Comparison of ENCODE assay signal across 10 mouse cellular contexts in the genomic region with DNA sequence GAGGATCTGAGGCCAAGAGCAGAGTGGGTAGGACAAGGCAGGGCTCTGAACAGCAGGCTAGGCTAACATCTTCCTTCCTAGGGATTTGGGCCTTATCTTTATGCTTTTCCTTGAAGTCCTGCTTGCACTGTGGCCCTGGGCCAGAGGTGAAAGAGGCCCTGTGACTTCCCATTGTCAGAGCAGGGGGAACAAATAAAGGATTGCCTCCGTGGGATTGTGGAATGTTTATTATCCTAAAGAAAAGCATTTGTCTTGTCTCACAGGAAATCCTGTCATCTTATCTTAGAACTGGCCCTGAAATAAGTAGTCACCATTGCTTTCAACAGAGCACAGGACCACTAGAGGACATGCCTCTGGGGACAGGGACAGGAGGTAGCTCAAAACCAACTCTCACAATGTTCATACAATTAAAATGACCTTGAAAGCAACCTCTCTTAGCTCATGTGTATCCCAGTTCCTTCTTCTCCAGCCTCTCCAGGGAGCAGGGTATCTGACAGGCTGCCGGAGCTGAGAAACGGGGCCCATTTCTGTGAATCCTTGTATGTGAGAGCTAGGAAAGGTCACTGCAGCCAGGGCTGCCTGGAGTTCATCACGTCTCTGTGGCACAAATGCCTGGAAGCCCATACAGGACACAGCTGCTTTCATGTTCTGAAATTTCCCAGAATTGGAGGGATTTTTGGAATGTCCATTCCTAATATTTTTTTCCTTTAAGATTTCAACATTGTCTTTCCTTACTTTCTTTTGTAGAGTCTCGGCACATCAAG. TPM values are rescaled to one million over a fixed set of nuclear protein-coding genes. Genes with fewer than 3 reads are reported as not detected.
DNase-seq lines count a peak whose midpoint lies in the region; ATAC-seq lines count a peak whose summit lies in the region.
"Had no signal": no experiment of that assay in that cellular context is flagged by ENCODE, and none has a peak within 500 bp of the region (broad histone marks: within the 10 kb centered on the region; RNA-seq: fewer than 3 reads in every experiment).

No protein-coding gene starts in this region.

- H3K4me1 ChIP-seq in liver, embryonic 16.5 days (ENCODE audit: control insufficient read depth, low read depth, low read length): peaks cover 2% of the 10 kb centered on the region; the same call in 1 of the 2 replicates
- peaks cover 9% of the 10 kb centered on the region; the same call in 1 of the 2 replicates for H3K4me1 ChIP-seq in forebrain, embryonic 12.5 days
- H3K4me1 ChIP-seq in hindbrain, embryonic 13.5 days (replicated peaks): peaks cover 7% of the 10 kb centered on the region
- H3K4me1 ChIP-seq: hindbrain, embryonic 15.5 days had no signal

- H3K4me3 ChIP-seq in liver, embryonic 16.5 days (ENCODE audit: low read depth, low read length): no peak overlapping the region
- H3K4me3 ChIP-seq in forebrain, embryonic 12.5 days (replicated peaks): no peak overlapping the region
- H3K4me3 ChIP-seq in hindbrain, embryonic 13.5 days: no peak overlapping the region
- H3K4me3 ChIP-seq: hindbrain, embryonic 15.5 days had no signal

- DNase-seq in adrenal gland, postnatal 10 days: peak; percentile 46
- peak; percentile 30 for DNase-seq in embryo, embryonic 11 days
- DNase-seq in kidney, adult 11 months: peak; percentile 75
- no peak for DNase-seq in left cerebral cortex, postnatal 14 days (ENCODE audit: low spot score in 2 of 2)
- DNase-seq in layer of hippocampus, postnatal 14 days (ENCODE audit: low spot score in 2 of 2): no peak
- DNase-seq: cerebellum, adult 11 months had no signal

- peak; percentile 50; the same call in 1 of the 2 replicates for ATAC-seq in liver, embryonic 16.5 days (ENCODE audit: low read depth)
- ATAC-seq in forebrain, embryonic 12.5 days (ENCODE audit: low FRiP score): no peak
- ATAC-seq in hindbrain, embryonic 13.5 days (ENCODE audit: low FRiP score): no peak

- WGBS in liver, embryonic 16.5 days (ENCODE audit: insufficient replicate concordance): 46% methylated on average over 5 of the region's 5 CpGs
- 52% methylated on average over 5 of the region's 5 CpGs for WGBS in forebrain, embryonic 12.5 days
- WGBS in hindbrain, embryonic 13.5 days: 24% methylated on average over 5 of the region's 5 CpGs

- no peak overlapping the region for H3K27ac ChIP-seq in liver, embryonic 16.5 days (ENCODE audit: low read length)
- no peak overlapping the region for H3K27ac ChIP-seq in forebrain, embryonic 12.5 days
- no peak overlapping the region for H3K27ac ChIP-seq in hindbrain, embryonic 13.5 days
- H3K27ac ChIP-seq: hindbrain, embryonic 15.5 days had no signal

- H3K9me3 ChIP-seq in liver, embryonic 16.5 days (replicated peaks; ENCODE audit: control insufficient read depth, low read length): no peaks in the 10 kb centered on the region
- H3K9me3 ChIP-seq in forebrain, embryonic 12.5 days: no peaks in the 10 kb centered on the region
- no peaks in the 10 kb centered on the region for H3K9me3 ChIP-seq in hindbrain, embryonic 13.5 days
- H3K9me3 ChIP-seq: hindbrain, embryonic 15.5 days had no signal

- no peak overlapping the region for H3K9ac ChIP-seq in liver, embryonic 16.5 days (ENCODE audit: low read depth, low read length)
- no peak overlapping the region for H3K9ac ChIP-seq in forebrain, embryonic 12.5 days
- no peak overlapping the region for H3K9ac ChIP-seq in hindbrain, embryonic 13.5 days
- H3K9ac ChIP-seq: hindbrain, embryonic 15.5 days had no signal

- intact Hi-C loops in left cerebral cortex, postnatal 14 days (cut with DNase I): no loop called here

- H3K4me2 ChIP-seq in liver, embryonic 16.5 days (ENCODE audit: low read depth, low read length): no peak overlapping the region
- no peak overlapping the region for H3K4me2 ChIP-seq in forebrain, embryonic 12.5 days
- no peak overlapping the region for H3K4me2 ChIP-seq in hindbrain, embryonic 13.5 days
- H3K4me2 ChIP-seq: hindbrain, embryonic 15.5 days had no signal

- no peaks in the 10 kb centered on the region for H3K36me3 ChIP-seq in liver, embryonic 16.5 days (ENCODE audit: control insufficient read depth, insufficient read depth)
- no peaks in the 10 kb centered on the region for H3K36me3 ChIP-seq in forebrain, embryonic 12.5 days (replicated peaks)
- no peaks in the 10 kb centered on the region for H3K36me3 ChIP-seq in hindbrain, embryonic 13.5 days
- H3K36me3 ChIP-seq: hindbrain, embryonic 15.5 days had no signal

- no peaks in the 10 kb centered on the region for H3K27me3 ChIP-seq in liver, embryonic 16.5 days (ENCODE audit: control insufficient read depth, insufficient read depth, low read depth, low read length)
- H3K27me3 ChIP-seq in forebrain, embryonic 12.5 days: no peaks in the 10 kb centered on the region
- no peaks in the 10 kb centered on the region for H3K27me3 ChIP-seq in hindbrain, embryonic 13.5 days
- H3K27me3 ChIP-seq: hindbrain, embryonic 15.5 days had no signal

RNA-seq across cellular contexts. Expression of a gene that starts 19.5 kb away (rescaled TPM):
- 100 to 1,000 TPM; 111 to 116 TPM for total RNA-seq in adrenal gland, postnatal 10 days (2021)
- 54.9 and 55.7 TPM in 2 replicates for polyA plus RNA-seq in liver, embryonic 16.5 days (2015; fragmentation: Nextera tagmentation; extraction: Ambion mirVana)
- 160 and 169 TPM in 2 replicates for polyA plus RNA-seq in forebrain, embryonic 12.5 days (2016; fragmentation: Nextera tagmentation; extraction: Ambion mirVana)
- polyA plus RNA-seq in hindbrain, embryonic 13.5 days (2015; fragmentation: Nextera tagmentation; extraction: Ambion mirVana): 100 and 109 TPM in 2 replicates
- total RNA-seq in left cerebral cortex, postnatal 14 days (2021): 10 to 100 TPM; 42.7 to 52.9 TPM
- 10 to 100 TPM; 59.7 to 67.2 TPM for total RNA-seq in layer of hippocampus, postnatal 14 days (2021)

Comparison
In these comparisons a context has a peak if more than half of its experiments do, and no peak if none do; other contexts are left out.
1. DNase-seq: peak in adrenal gland, postnatal 10 days (single experiment), embryo, embryonic 11 days (single experiment) and kidney, adult 11 months (single experiment); none in left cerebral cortex, postnatal 14 days (0 of 2) and layer of hippocampus, postnatal 14 days (0 of 2).